10 mouse cellular contexts compared by ENCODE assay signal in genomic region chr1:150535770-150536534, GRCm38 (mm10).
DNase-seq lines count a peak whose midpoint lies in the region; ATAC-seq and TF ChIP-seq lines count a peak whose summit lies in the region.
"Had no signal": no experiment of that assay in that cellular context is flagged by ENCODE, and none has a peak within 500 bp of the region (broad histone marks: within the 10 kb centered on the region; RNA-seq: fewer than 3 reads in every experiment).

No protein-coding gene starts in this region.

- H3K9me3 ChIP-seq in heart, embryonic 15.5 days (replicated peaks): no peaks in the 10 kb centered on the region
- no peaks in the 10 kb centered on the region for H3K9me3 ChIP-seq in neural tube, embryonic 12.5 days
- H3K9me3 ChIP-seq: G1E had no signal

- H3K36me3 ChIP-seq in heart, embryonic 15.5 days: no peaks in the 10 kb centered on the region
- no peaks in the 10 kb centered on the region for H3K36me3 ChIP-seq in neural tube, embryonic 12.5 days
- H3K36me3 ChIP-seq: G1E had no signal

- H3K4me1 ChIP-seq in heart, embryonic 15.5 days (replicated peaks): peaks cover 15% of the 10 kb centered on the region
- H3K4me1 ChIP-seq in neural tube, embryonic 12.5 days: peaks cover 13% of the 10 kb centered on the region

- H3K4me3 ChIP-seq in left cerebral cortex, adult 2 months: no peak overlapping the region
- H3K4me3 ChIP-seq in heart, embryonic 15.5 days: no peak overlapping the region
- no peak overlapping the region for H3K4me3 ChIP-seq in neural tube, embryonic 12.5 days
- H3K4me3 ChIP-seq: erythroblast, embryonic 14.5 days had no signal

- WGBS in heart, embryonic 15.5 days: 37% methylated on average over 16 of the region's 16 CpGs
- WGBS in neural tube, embryonic 12.5 days: 32% methylated on average over 16 of the region's 16 CpGs

- ATAC-seq in heart, embryonic 15.5 days (replicated peaks; ENCODE audit: insufficient number of reproducible peaks, insufficient read depth, low FRiP score, low read depth): no peak
- peak; percentile 70 for ATAC-seq in neural tube, embryonic 12.5 days (ENCODE audit: low FRiP score, low read depth)

- peak; percentile 16 for DNase-seq in left cerebral cortex, postnatal 4 days
- DNase-seq in left cerebral cortex, adult 2 months (ENCODE audit: extremely low spot score in 1 of 2, low spot score in 2 of 2): no peak
- peak; percentile 46 to 63 for DNase-seq in kidney, postnatal 36 days
- no peak for DNase-seq in spleen, postnatal 14 days (ENCODE audit: low spot score in 2 of 2)
- DNase-seq in right cerebral cortex, postnatal 10 days (ENCODE audit: low spot score in 2 of 2): no peak
- no peak for DNase-seq in thymus, postnatal 36 days

- peak overlapping the region; percentile 41 for H3K4me2 ChIP-seq in heart, embryonic 15.5 days
- peak overlapping the region; percentile 32 for H3K4me2 ChIP-seq in neural tube, embryonic 12.5 days (replicated peaks)

- no peaks in the 10 kb centered on the region for H3K27me3 ChIP-seq in heart, embryonic 15.5 days
- H3K27me3 ChIP-seq in neural tube, embryonic 12.5 days (replicated peaks): no peaks in the 10 kb centered on the region

- no peak overlapping the region for H3K27ac ChIP-seq in left cerebral cortex, adult 2 months
- peak overlapping the region; percentile 63 for H3K27ac ChIP-seq in heart, embryonic 15.5 days
- H3K27ac ChIP-seq in neural tube, embryonic 12.5 days: no peak overlapping the region

- no peak overlapping the region for H3K9ac ChIP-seq in heart, embryonic 15.5 days
- H3K9ac ChIP-seq in neural tube, embryonic 12.5 days: no peak overlapping the region

- TF ChIP-seq CTCF in left cerebral cortex, adult 2 months (IDR thresholded peaks at IDR 0.05): no peak

- intact Hi-C loops in left cerebral cortex, postnatal 4 days (cut with DNase I): no loop called here
- intact Hi-C loops in left cerebral cortex, adult 2 months (cut with DNase I): no loop called here

Comparison
In these comparisons a context has a peak if more than half of its experiments do, and no peak if none do; other contexts are left out.
1. DNase-seq: peak in left cerebral cortex, postnatal 4 days (single experiment) and kidney, postnatal 36 days (2 of 2); none in left cerebral cortex, adult 2 months (0 of 2), spleen, postnatal 14 days (0 of 2), right cerebral cortex, postnatal 10 days (0 of 2) and thymus, postnatal 36 days (0 of 2).